Mouse (Mus musculus): ENCODE results near the gene Rabl6. TPM values are rescaled to one million over a fixed set of nuclear protein-coding genes. Genes with fewer than 3 reads are reported as not detected.
A peak's percentile ranks its signal among the peaks of the same experiment; 100 is the strongest.

The Rabl6 gene
- 6.5 and 23.1 TPM in 2 replicates for total RNA-seq (2015; ENCODE audit: low replicate concordance)
- 9.3 and 20.5 TPM in 2 replicates for total RNA-seq (2017; ENCODE audit: low replicate concordance)

DNA sequence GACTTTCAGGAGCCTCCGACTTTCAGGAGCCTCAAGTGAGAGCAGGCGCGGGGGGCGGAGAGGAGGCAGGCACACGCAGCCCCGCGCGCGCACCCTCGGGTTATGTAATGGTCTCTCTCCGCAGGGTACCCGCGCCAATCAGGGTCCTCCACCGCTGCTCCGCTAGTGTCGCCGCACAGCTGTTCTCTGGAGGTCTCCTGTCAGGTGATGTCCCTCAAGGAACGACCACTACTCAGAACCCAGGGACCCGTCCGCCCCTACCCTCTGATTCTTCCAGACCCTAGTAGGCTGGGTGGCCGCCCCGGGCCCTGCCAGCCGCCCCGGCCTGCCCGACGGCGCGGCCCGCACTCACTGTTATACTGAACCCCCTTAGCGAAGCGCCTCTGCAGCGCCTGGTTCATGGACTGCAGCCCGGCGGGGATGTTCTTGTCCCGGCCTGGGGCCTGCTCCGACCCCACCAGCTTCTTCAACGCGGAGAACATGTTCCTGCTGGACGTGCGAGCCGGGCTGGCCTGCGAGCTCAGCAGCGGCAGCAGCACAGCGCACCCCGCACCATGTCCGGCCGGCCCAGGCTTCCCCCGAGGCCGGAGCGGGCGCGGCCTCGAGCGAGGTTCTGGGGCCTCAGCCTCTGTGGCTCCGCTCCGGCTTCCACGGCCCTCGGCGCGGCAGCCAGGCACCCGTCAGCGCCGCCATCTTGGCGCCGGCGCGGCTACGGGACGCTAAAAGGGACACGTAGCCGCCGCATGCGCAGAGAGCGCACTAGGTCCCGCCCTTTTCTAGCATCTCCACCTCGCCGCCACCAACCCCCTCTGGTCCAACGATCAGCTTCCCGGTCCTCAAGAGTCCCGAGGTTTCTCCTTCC is at the start of gene Rabl6:
TSS of gene Rabl6 (minus strand) at position 761 of the 862 bp plus-strand sequence.
- peak; percentile 96 for ATAC-seq (replicated peaks; ENCODE audit: low FRiP score, poor library complexity, severe bottlenecking)

DNA sequence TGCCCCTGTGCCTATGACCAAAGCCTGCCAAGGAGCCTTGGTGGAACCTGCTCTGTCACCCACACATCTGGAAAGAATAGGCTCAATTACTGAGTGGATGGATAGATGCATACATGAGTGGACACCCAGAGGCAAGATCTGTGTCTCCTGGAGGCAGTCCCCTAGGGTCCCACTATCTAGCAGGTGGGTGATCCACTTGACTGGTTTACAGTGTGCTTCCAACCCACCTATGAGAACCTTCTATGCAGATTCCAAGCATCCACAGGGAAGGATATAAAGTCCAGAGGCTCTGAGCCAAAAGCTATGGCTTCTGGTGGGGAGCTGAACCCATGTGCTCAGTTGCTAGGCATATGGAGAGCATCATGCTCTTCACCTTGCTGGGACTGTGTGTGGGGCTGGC is 49.3 kb upstream of the Rabl6 start, which contains the start of gene Lcn5:
TSS of gene Lcn5 (plus strand) at position 301 of the 400 bp plus-strand sequence.
- ATAC-seq (replicated peaks; ENCODE audit: low FRiP score, poor library complexity, severe bottlenecking) = no peak

DNA sequence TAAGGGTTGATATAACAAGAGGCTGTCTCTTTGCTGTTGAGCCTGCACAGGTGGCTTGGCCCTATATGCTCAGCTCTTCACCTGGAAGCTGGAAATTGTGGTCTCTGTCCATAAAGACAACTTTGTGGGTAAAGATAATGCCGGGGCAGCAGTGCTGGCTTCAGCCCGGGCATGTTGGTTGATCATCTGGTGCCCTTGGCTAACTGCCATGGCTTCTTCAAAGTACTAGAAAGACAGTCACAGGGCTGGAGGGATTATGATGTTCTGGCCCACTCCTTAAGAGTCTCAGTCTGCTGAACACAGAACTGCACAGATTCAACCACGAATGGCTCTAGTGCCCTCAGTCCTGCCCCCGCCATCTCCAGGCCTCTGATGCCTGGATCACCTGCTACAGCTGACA is 48.9 kb upstream of the Rabl6 start:
- no peak for ATAC-seq (replicated peaks; ENCODE audit: low FRiP score, poor library complexity, severe bottlenecking)

DNA sequence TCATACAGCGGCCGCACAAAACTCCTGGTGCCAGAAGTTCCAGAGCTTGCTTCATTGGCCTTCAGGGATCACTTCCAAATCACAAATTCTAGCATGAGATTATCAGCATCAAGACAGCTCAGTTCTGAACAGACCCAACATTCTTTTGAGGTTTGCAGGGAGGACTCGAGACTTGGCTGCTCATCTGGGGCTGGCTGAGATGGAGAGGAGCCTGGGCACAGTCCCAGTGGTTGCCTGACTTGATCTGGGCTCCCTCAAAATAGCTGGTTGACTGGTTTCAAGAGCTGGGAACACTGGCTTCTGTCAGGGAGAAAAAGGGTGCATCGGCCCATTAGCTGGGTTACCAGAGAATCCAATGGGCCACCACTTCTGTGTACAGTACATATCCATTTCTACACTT is 48.4 kb upstream of the Rabl6 start:
- no peak for ATAC-seq (replicated peaks; ENCODE audit: low FRiP score, poor library complexity, severe bottlenecking)

DNA sequence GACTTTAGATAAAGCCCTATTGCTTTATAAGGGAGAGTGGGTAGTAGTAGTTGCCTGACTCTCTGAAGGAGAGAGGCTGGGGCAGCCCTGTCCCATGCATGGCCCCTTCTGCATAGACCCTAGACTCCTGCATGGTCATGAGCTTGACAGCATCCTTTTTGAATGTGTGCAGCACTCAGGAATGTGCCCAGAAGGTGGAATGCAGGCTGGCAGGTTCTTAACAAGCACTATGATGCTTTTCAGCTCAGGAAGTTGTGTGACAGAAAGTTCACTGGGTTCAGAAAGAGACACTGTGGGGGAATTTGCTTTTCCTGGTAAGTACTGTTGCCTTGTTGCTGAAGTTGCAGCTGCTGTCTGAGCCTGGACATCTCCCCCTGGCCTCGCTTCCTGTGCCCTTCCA is 46.2 kb upstream of the Rabl6 start:
- ATAC-seq (replicated peaks; ENCODE audit: low FRiP score, poor library complexity, severe bottlenecking) = no peak

DNA sequence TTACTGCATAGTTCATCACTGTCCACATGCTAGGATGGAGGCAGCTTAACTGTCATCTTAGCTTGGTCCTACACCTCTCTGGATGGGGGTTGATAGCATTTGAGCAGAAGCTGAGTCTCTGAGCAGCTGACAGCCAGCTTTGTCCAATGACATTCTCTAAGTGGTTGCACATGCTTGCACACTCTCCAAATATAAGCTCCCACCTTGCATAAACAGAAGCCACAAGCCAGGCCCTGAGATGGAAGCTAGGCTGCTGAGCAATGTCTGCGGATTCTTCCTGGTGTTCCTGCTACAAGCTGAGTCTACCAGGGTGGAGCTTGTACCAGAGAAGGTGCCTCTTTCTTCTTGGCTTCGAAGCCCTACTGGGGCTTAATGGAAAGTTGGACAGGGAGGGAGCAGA is 44.6 kb upstream of the Rabl6 start, which contains the start of gene Lcn8:
TSS of gene Lcn8 (plus strand) at position 219 of the 400 bp plus-strand sequence.
- ATAC-seq (replicated peaks; ENCODE audit: low FRiP score, poor library complexity, severe bottlenecking) = no peak

DNA sequence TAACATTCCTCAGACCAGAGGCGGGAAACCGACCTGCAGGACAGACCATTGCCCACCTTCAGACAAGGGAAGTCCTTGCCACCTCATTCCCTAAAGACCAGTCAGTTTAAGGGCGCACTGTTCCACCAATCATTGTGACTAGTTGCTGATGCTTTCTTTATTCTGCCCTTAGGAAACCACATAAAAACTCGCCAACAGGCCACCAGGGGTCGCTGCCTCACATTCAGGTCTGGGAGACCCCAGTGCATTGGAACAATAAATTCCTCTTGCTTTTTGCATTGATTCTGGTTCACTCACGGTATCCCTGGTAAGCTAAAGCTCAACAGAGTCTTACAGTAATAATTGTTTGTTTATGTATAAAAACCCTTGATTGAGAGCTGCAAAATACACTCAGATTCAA is 31.6 kb upstream of the Rabl6 start:
- ATAC-seq (replicated peaks; ENCODE audit: low FRiP score, poor library complexity, severe bottlenecking) = no peak

DNA sequence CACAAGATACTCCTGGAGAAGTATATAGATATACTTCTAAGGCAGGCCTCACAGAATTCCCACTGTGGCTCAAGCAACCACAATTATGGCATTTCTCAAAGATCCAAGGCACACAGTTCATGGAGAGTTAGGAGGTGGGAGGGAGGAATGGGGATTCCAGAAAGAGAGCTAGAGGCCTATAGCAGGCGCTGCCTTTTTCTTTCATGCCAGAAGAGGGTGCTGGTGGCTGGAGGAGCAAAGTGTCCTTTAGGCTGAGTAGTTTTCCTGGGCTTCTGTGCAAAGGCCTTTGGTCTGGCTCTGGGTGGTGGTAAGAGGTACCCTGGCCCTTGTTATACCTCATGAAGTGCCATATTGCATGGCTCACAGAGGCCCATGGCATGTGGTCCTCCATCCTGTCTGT is 25.7 kb upstream of the Rabl6 start:
- ATAC-seq (replicated peaks; ENCODE audit: low FRiP score, poor library complexity, severe bottlenecking) = no peak

DNA sequence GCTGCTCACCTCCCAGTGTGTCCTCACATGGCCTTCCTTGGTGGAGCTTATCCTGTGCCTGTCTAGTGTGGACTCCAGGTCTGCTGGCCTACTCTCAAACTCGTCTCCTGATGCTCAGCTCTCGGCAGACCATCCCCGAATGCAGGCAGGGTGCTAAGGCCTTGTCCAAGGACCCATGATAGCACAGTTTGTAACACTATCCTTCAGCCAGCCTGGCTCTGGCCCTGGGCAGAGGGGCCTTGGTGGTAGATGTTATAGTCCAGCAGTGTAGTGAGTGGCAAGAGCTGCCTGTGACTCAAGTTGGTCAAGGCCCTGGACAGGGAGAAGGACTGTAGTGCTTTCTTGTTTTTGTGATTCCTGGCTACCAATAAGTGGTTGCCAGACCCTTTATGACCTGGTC is 25.3 kb upstream of the Rabl6 start:
- no peak for ATAC-seq (replicated peaks; ENCODE audit: low FRiP score, poor library complexity, severe bottlenecking)

DNA sequence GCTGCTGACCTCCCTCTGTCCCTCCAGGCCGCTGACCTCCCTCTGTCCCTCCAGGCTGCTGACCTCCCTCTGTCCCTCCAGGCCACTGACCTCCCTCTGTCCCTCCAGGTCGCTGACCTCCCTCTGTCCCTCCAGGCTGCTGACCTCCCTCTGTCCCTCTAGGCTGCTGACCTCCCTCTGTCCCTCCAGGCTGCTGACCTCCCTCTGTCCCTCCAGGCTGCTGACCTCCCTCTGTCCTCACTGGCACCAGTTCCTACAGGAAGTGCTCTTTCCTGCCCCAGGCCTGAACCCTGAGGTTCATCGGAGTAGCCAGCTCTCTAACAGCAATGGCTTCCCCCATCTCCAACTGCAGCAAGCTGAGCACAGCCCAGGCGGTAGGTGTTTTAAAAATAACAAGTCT is 20.4 kb upstream of the Rabl6 start:
- ATAC-seq (replicated peaks; ENCODE audit: low FRiP score, poor library complexity, severe bottlenecking) = no peak

DNA sequence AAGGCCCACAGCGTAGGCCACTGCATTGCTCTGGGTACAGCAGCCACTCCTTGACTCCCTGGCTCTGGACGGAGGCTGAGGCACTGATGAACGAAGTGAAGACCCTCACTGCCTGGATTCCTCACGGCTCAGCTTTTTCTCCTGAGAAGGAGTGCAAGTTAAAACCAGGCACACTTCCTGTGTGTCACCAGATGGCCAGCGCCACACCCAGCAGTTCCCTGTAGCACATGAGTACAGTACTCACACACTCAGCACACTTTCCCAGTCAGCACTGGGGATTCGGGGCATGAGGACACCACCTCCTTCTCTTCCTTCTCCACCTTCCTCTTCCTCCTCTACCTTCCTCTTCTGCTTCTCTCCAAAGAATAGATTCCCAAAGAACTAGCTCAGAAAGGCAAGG is 19.5 kb upstream of the Rabl6 start, which contains the start of gene Fcna:
TSS of gene Fcna (minus strand) at position 220 of the 400 bp plus-strand sequence.
- ATAC-seq (replicated peaks; ENCODE audit: low FRiP score, poor library complexity, severe bottlenecking) = no peak

DNA sequence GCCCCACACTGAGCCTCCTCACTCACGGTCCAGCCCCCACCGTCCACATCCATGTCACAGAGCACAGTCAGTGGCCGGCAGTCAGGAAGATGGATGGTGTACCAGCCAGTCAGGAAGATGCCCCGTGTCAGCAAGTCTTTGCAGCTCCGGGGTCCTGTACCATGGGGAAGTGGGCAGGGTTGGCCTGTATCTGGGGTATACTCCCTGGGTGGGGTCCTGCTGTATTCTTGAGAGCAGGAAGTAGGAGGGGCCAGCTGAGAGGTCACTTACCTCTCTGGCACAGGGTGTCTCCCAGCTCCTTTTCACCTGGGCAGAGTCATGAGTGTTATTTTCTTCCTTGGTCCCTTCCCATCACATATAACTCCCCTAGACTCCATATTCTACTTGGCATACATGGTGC is 17.7 kb upstream of the Rabl6 start:
- no peak for ATAC-seq (replicated peaks; ENCODE audit: low FRiP score, poor library complexity, severe bottlenecking)

DNA sequence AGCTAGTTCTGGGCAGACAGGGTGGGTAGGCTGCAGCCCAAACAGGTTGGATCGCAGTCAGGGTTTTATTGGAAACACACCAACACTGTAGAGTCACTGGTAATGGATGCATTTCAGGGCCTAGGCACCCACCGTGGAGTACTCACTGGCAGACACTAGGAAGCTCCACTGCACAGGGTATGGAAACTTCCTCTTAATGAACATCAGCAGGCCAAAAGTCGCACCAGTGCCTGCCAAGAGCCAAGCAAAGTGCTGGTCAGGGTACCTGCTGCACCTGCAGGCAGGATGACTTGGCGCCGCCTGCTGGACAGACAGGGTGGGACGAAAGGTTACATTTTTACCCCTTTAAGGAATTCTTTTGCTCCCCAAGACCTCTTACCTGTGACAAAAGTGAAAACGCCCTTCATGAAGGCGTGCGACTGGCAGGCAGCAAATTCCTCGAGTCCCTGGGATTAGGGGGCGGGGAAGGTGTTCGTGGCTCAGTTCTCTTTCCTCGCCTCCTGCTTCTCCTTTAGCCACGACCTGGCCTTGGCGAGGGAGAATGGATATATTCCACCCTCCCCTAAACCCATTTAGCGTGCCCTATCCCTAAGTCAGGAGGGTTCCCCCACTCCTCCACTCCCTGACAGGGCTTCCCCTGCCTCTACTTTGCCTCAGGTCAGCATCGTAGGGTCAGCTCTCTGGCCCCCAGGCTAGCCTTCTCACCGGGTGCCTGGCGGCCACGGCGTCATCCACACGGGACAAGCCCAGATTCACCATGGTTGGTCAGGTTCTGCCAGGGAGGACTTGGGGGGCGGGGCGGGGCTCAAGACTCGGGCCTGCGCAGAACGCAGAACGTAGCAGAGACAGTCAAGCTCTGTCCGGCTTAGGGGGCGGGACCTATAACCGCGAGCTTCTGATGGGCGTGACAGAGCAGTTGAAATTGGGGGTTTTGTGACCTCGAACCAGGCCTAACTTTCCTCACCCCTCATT is 13.2 kb upstream of the Rabl6 start, which contains the start of gene Tmem141:
TSS of gene Tmem141 (minus strand) at position 777 of the 972 bp plus-strand sequence.
- 0 out of 2 replicates have a peak, but pooled peaks have one; percentile 48 for ATAC-seq (replicated peaks; ENCODE audit: low FRiP score, poor library complexity, severe bottlenecking)

DNA sequence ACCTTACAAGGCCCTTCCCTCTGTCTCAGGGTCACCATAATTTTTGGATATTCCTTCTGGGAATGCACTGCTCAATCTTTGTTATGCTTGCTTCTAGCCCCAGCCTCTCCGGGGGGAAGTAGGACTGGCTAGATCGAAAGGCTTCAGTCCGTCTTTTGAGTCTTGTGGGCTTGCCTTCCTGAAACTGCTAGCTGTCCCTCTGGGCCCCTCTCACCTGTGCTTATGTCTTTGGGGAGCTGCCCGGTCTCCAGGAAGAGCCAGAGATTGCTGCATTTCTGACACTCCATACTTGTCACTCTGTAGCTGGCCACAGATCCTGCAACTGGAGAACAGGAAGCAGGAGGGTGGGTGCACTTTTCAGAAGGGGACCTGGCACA is 12.5 kb upstream of the Rabl6 start:
- no peak for ATAC-seq (replicated peaks; ENCODE audit: low FRiP score, poor library complexity, severe bottlenecking)

DNA sequence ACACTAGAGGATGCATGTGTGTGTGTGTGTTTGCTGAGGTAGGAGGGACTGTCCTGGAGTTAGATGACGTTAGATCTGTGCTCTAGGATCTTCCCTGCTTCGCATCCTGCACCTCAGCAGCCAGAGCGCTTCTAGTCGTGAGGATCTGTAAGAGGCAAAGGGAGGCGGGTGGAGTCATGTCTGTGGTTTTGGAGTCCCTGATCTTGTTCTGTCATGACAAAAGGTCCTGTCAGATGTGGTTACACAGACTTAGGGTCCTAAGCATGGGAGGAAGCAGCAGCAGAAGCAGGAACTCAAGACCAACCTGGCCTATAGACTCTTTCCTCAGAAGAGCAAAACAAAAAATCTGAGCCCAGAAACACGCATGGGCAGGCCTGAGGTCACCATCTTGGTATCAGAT is 12.1 kb upstream of the Rabl6 start:
- no peak for ATAC-seq (replicated peaks; ENCODE audit: low FRiP score, poor library complexity, severe bottlenecking)

DNA sequence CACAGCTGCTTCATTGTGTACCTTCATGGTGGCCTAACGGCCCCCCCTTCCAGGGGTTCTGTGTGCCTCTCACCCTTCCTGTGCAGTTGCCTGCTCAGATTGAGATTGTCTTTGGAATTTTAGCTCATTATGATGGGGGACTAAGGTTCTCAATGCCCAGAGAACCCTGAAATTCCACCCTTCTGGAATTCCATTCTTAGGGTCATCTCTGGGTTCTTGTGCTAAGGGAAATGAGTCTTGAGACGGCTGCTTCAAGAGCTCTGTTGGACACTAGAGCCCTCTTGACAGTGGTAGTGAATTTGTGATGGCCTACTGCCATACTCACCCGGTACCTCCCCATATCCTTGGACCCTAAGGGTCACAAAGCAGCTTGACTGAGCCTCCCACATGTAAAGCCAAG is 9.3 kb upstream of the Rabl6 start, which contains the start of gene Ccdc183:
TSS of gene Ccdc183 (minus strand) at position 101 of the 400 bp plus-strand sequence.
- ATAC-seq (replicated peaks; ENCODE audit: low FRiP score, poor library complexity, severe bottlenecking) = no peak

DNA sequence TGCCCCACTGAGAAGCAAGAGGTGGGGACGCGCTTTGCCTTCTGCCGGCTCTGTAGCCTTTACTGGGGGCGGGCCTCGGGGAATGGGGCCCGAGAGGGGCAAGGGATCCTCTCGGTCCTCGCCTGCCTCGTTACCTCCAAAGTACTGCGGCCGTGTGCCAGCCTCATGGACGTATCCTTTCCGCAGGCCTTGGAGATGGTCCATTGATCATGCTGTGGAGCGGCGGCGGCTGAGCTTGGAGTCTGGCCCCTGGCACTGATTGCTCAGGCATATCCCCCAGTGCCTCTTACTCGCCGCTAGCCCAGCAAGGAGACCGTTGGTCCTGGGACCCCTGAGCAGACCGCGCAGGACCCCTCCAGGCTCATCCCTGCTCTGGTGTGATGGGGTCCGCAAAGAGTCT is 8.1 kb upstream of the Rabl6 start:
- ATAC-seq (replicated peaks; ENCODE audit: low FRiP score, poor library complexity, severe bottlenecking) = no peak

DNA sequence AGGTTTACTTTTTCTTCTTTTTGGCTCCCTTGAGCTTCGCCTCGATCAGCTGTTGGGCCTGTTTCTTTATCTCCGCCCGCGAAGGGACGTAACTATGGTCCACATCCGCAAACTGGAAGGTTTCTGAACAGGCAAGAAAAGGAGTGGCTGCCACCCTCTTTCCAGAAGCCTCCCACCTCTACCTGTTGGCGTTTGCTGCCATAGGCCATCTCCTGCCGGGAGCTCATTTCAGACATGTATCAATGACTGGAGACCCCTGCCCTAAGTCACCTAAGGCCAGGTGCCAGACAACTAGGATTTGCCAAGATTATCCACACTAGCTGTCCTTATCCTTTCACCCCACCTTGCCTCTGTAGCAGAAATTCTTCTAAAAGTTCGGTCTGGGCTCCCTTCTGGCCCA is 350 bp upstream of the Rabl6 start:
- ATAC-seq (replicated peaks; ENCODE audit: low FRiP score, poor library complexity, severe bottlenecking) = no peak

DNA sequence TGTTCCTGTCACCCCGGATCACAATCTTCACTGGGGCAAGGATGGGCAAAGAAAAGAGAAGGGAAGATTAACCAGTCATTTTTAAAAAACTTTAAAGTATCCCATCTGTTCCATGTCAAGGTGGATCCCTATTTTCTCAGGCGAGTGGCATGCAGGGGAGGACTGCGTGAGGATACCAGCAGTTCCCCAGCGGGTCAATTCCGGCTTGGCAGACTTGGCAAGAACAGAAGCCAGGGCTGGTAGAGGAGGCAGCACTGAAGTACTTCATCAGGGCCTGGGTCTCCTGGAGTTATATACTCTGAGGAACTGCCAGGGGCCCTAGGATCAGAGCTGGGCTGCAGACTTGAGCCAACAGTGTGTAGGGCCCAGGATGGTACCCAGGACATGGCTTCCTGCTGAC is 5.8 kb downstream of the Rabl6 start:
- no peak for ATAC-seq (replicated peaks; ENCODE audit: low FRiP score, poor library complexity, severe bottlenecking)

DNA sequence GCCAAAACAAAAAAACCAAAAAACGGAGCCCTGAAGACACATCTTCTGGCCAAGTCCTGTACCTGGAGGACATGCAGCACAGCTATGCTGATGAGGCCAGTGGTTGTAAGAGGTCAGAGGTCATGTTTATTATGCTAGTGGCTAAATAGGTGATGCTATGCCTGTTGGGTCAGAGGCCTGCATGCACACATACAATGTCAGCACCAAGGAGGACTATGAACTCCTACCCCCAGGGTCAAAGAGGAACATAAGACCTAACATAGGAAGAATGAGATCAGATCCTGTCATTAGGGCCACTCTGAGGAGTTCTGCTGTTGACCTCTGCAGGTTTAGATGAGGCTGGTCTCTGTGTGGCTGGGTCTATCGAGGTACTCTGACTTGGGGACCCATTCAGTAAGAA is 8.3 kb downstream of the Rabl6 start:
- ATAC-seq (replicated peaks; ENCODE audit: low FRiP score, poor library complexity, severe bottlenecking) = no peak

Data from erythroid progenitor cell, adult 5-6 weeks (primary cell).